Mouse (Mus musculus): ENCODE data around the gene Tmcc2.

GRCm38 (mm10) chr1:132310754-132311153, 80.3 kb downstream of the Tmcc2 start:
- TF ChIP-seq CTCF (conservative IDR thresholded peaks at IDR 0.05; ENCODE audit: insufficient read depth, insufficient read length, low read depth, low read length) (no peak), POLR2A (IDR thresholded peaks at IDR 0.05; ENCODE audit: low read depth, low read length) (no peak)

All from kidney, adult 2 months (tissue).